Mouse (Mus musculus) gonadal fat pad, adult 2 months (tissue): ENCODE data around the gene Ifna16. TPM values are rescaled to one million over a fixed set of nuclear protein-coding genes. Genes with fewer than 3 reads are reported as not detected.

Experiments used
- DNase-seq: peaks from one replicate; pipeline ENCODE4 v3.0.0-alpha.2; 2012; ENCODE audit warnings: low read depth
- polyA plus RNA-seq: library from polyadenylated mRNA; depleted of rRNA; stranded (reverse); fragments of >200 nt; gene quantifications from 2 replicates; pipeline ENCODE4 v1.2.3, GENCODE M21; 2012; rRNA removed

The Ifna16 gene
- polyA plus RNA-seq, 1 experiment = not detected

GRCm38 (mm10) chr4:88642526-88642925 lies 34.2 kb downstream of the Ifna16 start:
- DNase-seq = no peak

GRCm38 (mm10) chr4:88641077-88641831 lies 35.5 kb downstream of the Ifna16 start:
- DNase-seq = peak; percentile 86

GRCm38 (mm10) chr4:88640704-88641076 lies 36.0 kb downstream of the Ifna16 start:
- no peak for DNase-seq

- DNase-seq = no peak
Observed at GRCm38 (mm10) chr4:88634311-88634710, 42.4 kb downstream of the Ifna16 start, which contains the start of gene C87499. Gene C87499 (minus strand): TSS chr4:88634411.

Other genes starting within 250 kb of the Ifna16 start
- 5.4 and 8.3 TPM in 2 replicates for gene Hacd4, start 238.0 kb downstream of the Ifna16 start, polyA plus RNA-seq
- gene Ifnb1, start 154.2 kb downstream of the Ifna16 start, polyA plus RNA-seq = not detected in 2 replicates
- gene Ifna15, start 118.7 kb downstream of the Ifna16 start, polyA plus RNA-seq = not detected in 2 replicates
- not detected in 2 replicates for gene Ifna14, start 105.1 kb downstream of the Ifna16 start, polyA plus RNA-seq
- gene Ifna9, start 84.5 kb downstream of the Ifna16 start, polyA plus RNA-seq = not detected in 2 replicates
- gene Ifna12, start 73.5 kb downstream of the Ifna16 start, polyA plus RNA-seq = not detected in 2 replicates
- not detected in 2 replicates for gene C87499, start 42.5 kb downstream of the Ifna16 start, polyA plus RNA-seq
- not detected in 2 replicates for gene Ifna13, start 32.5 kb downstream of the Ifna16 start, polyA plus RNA-seq
- gene Ifna2, start 7.0 kb upstream of the Ifna16 start, polyA plus RNA-seq = not detected in 2 replicates
- gene Ifnab, start 14.4 kb upstream of the Ifna16 start, polyA plus RNA-seq = not detected in 2 replicates
- gene Gm26566, start 44.9 kb upstream of the Ifna16 start, polyA plus RNA-seq = 0.84 and 0.86 TPM in 2 replicates
- 14.9 and 20.2 TPM in 2 replicates for gene Klhl9, start 45.5 kb upstream of the Ifna16 start, polyA plus RNA-seq
- gene Gm13271, start 77.9 kb upstream of the Ifna16 start, polyA plus RNA-seq = 0.35 TPM in 1 of 2 replicates, not detected in the other
- gene Gm13283, start 83.2 kb upstream of the Ifna16 start, polyA plus RNA-seq = not detected in 2 replicates
- not detected in 2 replicates for gene Gm13290, start 96.9 kb upstream of the Ifna16 start, polyA plus RNA-seq
- gene Gm13289, start 100.0 kb upstream of the Ifna16 start, polyA plus RNA-seq = not detected in 2 replicates
- not detected in 2 replicates for gene Gm13272, start 102.9 kb upstream of the Ifna16 start, polyA plus RNA-seq
- 0.07 TPM in 1 of 2 replicates, not detected in the other for gene Ifnz, start 105.2 kb upstream of the Ifna16 start, polyA plus RNA-seq
- gene Gm13276, start 108.8 kb upstream of the Ifna16 start, polyA plus RNA-seq = not detected in 2 replicates
- not detected in 2 replicates for gene Gm13277, start 111.7 kb upstream of the Ifna16 start, polyA plus RNA-seq
- gene Gm13278, start 114.6 kb upstream of the Ifna16 start, polyA plus RNA-seq = not detected in 2 replicates
- not detected in 2 replicates for gene Gm13275, start 117.6 kb upstream of the Ifna16 start, polyA plus RNA-seq
- not detected in 2 replicates for gene Gm13279, start 120.5 kb upstream of the Ifna16 start, polyA plus RNA-seq
- not detected in 2 replicates for gene Gm13285, start 122.7 kb upstream of the Ifna16 start, polyA plus RNA-seq
- not detected in 2 replicates for gene Gm13287, start 126.3 kb upstream of the Ifna16 start, polyA plus RNA-seq
- not detected in 2 replicates for gene Gm13288, start 128.6 kb upstream of the Ifna16 start, polyA plus RNA-seq
- not detected in 2 replicates for gene Ifna7, start 139.3 kb upstream of the Ifna16 start, polyA plus RNA-seq
- gene Ifna11, start 143.0 kb upstream of the Ifna16 start, polyA plus RNA-seq = not detected in 2 replicates
- gene Ifna6, start 150.5 kb upstream of the Ifna16 start, polyA plus RNA-seq = not detected in 2 replicates
- gene Ifna5, start 158.6 kb upstream of the Ifna16 start, polyA plus RNA-seq = not detected in 2 replicates
- gene Ifna4, start 164.9 kb upstream of the Ifna16 start, polyA plus RNA-seq = not detected in 2 replicates
- not detected in 2 replicates for gene Ifna1, start 173.2 kb upstream of the Ifna16 start, polyA plus RNA-seq
- not detected in 2 replicates for gene Ifne, start 203.3 kb upstream of the Ifna16 start, polyA plus RNA-seq